Mouse (Mus musculus): ENCODE data around the gene D6Ertd527e. TPM values are rescaled to one million over a fixed set of nuclear protein-coding genes. Genes with fewer than 3 reads are reported as not detected.
"Not testable (repeated sequence)": the region's sequence is repeated elsewhere in the genome, so short reads cannot be mapped to it uniquely, and the experiment has no call there.

Gene D6Ertd527e
- total RNA-seq (2014; fragmentation: Nextera tagmentation) (not detected in 2 replicates), total RNA-seq (2017) (not detected in 2 replicates)

DNA sequence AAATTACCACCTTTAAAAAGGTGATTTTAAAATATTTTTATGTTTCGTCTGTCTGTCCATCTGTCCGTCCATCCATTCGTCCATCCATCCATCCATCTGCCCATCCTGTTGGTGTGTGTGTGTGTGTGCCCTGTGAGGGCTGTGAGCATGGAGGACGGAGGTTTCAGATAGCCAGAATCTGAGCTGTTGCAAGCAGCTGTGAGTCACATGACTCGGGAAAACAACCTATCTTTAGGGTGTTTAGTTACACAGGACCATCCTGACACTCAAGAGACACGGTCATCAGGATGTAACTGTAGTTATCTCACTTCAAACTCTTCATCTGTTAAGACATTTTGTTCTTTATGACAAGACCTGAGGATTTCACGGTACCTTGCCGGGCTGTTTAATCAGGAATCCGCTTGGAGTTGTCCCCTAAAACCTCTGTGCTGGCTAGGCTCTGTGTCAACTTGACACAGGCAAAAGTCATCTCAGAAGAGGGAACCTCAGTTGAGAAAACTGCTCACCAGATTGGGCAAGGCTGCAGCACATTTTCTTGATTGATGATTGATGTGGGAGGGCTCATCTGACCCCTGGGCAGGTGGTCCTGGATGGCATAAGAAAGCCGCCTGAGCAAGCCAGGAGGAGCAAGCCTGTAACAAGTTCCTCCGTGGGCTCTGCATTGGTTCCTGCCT lies at the start of gene D6Ertd527e:
D6Ertd527e (plus strand) TSS at position 624 of the 674 bp plus-strand sequence.
- ATAC-seq (replicated peaks; ENCODE audit: low FRiP score, low TSS enrichment, poor library complexity, severe bottlenecking), result no peak

- no peak for ATAC-seq (replicated peaks; ENCODE audit: low FRiP score, low TSS enrichment, poor library complexity, severe bottlenecking)
These were observed 44.8 kb upstream of the D6Ertd527e start for GRCm38 (mm10) chr6:87059754-87060153.

DNA sequence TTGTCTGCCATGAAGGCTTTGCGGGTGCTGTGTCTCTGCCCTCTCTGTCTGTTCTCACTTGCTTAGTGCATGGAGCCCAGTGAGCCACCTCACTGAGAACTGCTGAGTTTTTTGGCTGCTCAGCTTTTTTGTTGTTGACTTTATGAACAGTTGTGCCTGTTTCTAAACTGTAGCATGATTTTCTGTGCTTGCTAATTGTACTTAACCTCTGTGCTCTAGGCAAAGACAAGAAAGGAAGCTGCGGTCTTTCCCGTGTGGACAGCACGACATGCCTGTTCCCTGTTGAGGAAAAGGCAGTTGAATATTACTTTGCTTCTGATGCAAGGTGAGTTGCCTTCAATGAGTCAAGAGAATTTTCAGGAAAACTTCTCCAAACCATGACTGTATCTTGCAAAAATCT lies 41.0 kb upstream of the D6Ertd527e start:
- no peak for ATAC-seq (replicated peaks; ENCODE audit: low FRiP score, low TSS enrichment, poor library complexity, severe bottlenecking)

GRCm38 (mm10) chr6:87068209-87068608 lies 36.3 kb upstream of the D6Ertd527e start:
- no peak for ATAC-seq (replicated peaks; ENCODE audit: low FRiP score, low TSS enrichment, poor library complexity, severe bottlenecking)

GRCm38 (mm10) chr6:87069195-87069900 lies 35.2 kb upstream of the D6Ertd527e start:
- no peak for ATAC-seq (replicated peaks; ENCODE audit: low FRiP score, low TSS enrichment, poor library complexity, severe bottlenecking)

- no peak for ATAC-seq (replicated peaks; ENCODE audit: low FRiP score, low TSS enrichment, poor library complexity, severe bottlenecking)
These were observed 33.9 kb upstream of the D6Ertd527e start for GRCm38 (mm10) chr6:87070641-87071040.

- ATAC-seq (replicated peaks; ENCODE audit: low FRiP score, low TSS enrichment, poor library complexity, severe bottlenecking), result no peak
These were observed 31.8 kb upstream of the D6Ertd527e start for GRCm38 (mm10) chr6:87072759-87073158.

GRCm38 (mm10) chr6:87075092-87075685 lies 29.4 kb upstream of the D6Ertd527e start:
- ATAC-seq (replicated peaks; ENCODE audit: low FRiP score, low TSS enrichment, poor library complexity, severe bottlenecking), result peak; percentile 81

DNA sequence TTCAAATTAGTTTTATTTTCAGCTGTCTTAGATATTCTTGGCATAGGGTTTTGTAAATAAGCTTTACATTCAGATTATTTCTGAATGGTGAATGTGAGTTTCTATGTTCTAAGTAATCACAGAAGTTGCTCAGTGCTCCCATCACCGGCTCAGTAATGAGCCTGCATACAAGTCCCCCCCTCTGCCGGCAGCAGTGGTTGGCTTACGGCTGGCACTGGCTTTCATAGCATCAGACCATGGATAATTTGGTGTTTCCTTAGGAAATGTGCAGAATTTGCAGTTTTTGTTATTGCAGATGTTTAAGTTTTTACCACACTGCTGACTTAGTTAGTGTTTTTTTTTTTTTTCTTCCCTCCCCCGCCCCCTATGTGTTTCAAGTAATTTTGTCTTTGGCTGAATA lies 25.1 kb upstream of the D6Ertd527e start:
- no peak for ATAC-seq (replicated peaks; ENCODE audit: low FRiP score, low TSS enrichment, poor library complexity, severe bottlenecking)

DNA sequence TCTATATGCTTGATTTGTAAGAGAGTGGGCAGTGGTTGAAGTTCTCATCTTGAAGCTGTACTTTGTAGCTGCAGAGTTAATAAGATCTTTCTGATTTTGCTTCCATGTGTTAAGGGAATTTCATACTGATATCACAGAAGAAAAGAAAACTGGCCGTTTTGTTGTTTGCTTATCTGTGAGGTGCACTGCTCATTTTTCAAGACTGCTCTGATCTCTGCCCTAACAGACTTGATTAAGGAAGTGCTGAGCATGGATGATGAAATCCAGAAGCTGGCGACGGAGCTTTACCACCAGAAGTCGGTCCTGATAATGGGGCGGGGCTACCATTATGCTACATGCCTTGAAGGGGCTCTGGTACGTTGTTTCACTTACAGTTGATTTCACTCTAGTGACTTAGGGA lies 19.5 kb upstream of the D6Ertd527e start:
- ATAC-seq (replicated peaks; ENCODE audit: low FRiP score, low TSS enrichment, poor library complexity, severe bottlenecking), result peak; percentile 99

DNA sequence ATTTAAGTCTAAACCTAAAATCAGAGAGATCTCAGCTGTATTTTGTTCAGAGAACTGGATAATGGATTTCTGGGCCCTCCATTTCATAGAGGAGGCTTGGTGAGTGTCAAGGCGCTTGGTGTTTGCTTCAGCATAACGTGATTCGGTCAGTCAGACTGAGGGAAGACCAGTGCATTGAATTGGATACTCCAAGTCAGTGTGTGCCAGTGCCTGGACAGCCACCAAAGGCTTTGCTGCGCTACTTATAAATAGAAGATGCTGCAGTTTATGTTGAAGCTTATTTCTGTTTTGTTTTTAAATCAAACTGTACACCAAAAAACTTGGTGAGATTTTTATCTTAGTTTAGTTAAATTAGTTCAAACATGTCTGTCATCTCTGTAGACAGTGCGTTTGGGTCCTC lies 16.2 kb upstream of the D6Ertd527e start:
- ATAC-seq (replicated peaks; ENCODE audit: low FRiP score, low TSS enrichment, poor library complexity, severe bottlenecking), result no peak

DNA sequence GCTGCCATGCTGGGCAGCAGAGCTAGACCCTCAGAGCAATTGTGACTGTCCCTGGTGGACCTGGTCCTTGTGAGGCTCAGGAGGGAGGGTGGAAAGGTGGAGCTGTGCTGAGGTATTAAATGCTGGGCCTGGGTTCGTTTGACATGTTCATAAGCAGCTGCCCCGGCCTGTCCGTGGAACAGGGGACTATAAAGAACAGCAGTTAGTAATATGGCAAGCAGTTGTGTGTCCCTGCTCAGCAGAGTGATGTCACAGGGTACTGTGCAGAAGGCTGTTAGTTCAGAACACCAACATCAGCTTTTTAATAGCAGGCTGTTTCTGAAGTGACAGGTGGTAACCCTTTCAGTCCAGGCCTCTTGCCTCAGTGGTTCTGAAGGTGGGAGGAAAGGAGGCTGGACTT lies 13.7 kb upstream of the D6Ertd527e start:
- no peak for ATAC-seq (replicated peaks; ENCODE audit: low FRiP score, low TSS enrichment, poor library complexity, severe bottlenecking)

DNA sequence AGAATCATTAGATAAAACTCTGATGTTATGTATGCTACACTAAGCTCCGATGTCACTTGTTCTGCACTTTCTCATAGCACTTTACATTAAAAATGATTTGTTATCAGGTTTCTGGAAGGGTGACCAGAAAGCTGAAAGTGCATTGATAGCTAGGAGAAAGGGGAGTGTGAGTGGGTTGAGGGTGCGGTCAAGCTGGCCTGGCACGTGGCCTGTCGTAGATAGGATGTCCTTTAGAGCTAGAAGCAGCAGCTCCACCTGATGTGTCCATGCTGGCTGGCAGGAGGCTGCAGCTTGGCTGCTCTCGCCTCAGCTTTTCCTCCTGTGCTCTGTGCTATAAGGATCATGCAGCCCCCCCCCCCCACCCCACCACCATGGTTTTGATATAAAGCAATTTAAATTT lies 12.1 kb upstream of the D6Ertd527e start:
- peak; percentile 65 for ATAC-seq (replicated peaks; ENCODE audit: low FRiP score, low TSS enrichment, poor library complexity, severe bottlenecking)

GRCm38 (mm10) chr6:87093631-87094030 lies 10.9 kb upstream of the D6Ertd527e start:
- not testable (repeated sequence) for ATAC-seq (replicated peaks; ENCODE audit: low FRiP score, low TSS enrichment, poor library complexity, severe bottlenecking)

DNA sequence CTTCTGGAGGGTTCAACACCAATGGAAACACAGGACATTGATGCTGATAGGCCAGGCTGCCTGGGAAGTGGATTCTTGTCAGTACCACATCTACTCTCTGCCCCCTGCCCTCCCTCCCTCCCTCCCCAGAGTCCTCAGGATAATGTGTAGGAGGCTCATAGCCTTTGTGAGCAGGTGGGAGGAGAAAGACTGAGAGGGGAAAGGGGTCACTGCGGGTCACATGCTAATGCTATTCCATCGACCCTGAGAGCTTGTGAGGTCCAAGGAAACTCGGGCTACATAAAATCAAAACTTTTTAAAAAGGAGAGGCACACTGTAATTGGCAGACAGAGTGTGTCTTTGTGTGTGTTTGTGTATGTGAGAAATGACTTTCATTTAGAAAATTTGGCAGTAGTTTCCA lies 5.3 kb upstream of the D6Ertd527e start:
- no peak for ATAC-seq (replicated peaks; ENCODE audit: low FRiP score, low TSS enrichment, poor library complexity, severe bottlenecking)

GRCm38 (mm10) chr6:87099671-87100296 lies 4.8 kb upstream of the D6Ertd527e start:
- no peak for ATAC-seq (replicated peaks; ENCODE audit: low FRiP score, low TSS enrichment, poor library complexity, severe bottlenecking)

DNA sequence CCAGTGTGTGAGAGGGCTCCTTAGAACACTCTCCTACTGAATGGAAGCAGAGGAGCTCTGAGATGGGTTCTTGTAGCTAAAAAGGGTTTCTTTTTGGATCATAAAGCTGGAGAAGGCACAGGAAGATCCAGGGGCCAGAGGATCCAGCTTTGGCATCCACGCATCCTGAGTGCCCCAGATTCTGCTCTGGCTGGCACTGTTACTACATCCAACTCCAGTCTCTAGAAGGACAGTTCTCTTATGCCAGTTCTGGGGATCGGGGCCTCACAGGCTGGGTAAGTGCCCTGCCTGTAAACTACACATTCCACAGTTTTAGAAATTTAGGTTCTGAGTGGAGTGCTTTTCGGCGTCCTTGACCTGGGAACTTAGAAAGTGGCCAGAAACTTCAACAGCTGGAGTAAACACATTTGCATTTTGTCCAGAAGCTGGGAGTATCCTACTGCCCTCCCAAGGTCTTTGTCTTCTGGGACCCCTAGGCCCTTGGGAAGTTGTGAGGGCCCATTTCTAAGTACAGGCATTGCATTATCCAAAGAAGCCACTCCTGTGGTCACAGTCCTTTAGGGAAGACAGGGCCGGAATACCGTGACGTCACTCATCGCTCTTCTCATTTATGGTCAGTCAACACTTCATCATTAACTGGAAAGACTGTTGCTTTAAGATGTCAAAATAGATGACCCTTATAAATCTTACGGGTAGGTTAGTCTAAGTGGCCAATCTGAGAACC lies 4.1 kb upstream of the D6Ertd527e start:
- no peak for ATAC-seq (replicated peaks; ENCODE audit: low FRiP score, low TSS enrichment, poor library complexity, severe bottlenecking)

- ATAC-seq (replicated peaks; ENCODE audit: low FRiP score, low TSS enrichment, poor library complexity, severe bottlenecking), result peak; percentile 77
These were observed 3.1 kb upstream of the D6Ertd527e start for GRCm38 (mm10) chr6:87101281-87101954.

DNA sequence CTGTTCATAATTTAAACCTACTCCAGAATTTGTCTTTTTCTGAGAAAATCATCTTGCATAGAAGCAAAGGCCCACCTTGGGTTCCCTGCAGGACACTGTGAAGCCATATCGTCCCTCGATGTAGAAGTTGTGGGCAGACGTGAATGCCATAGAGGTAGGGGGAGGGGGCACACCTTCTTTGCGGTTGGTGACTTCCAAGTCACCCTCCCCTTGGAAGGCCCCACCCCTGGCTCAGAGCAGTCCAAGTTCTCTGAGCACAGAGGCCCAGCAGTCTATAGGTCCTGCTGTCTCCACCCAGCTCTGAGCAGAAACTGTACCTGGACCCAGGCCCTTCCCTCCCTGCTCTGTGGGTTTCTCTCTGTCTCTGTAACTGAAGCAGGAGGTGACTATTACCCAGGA lies 2.6 kb upstream of the D6Ertd527e start:
- ATAC-seq (replicated peaks; ENCODE audit: low FRiP score, low TSS enrichment, poor library complexity, severe bottlenecking), result 0 out of 2 replicates have a peak, but pooled peaks have one; percentile 24

Data from megakaryocyte-erythroid progenitor cell, adult 5-6 weeks (primary cell).